Mouse (Mus musculus): ENCODE data around the gene Dars2. TPM values are rescaled to one million over a fixed set of nuclear protein-coding genes. Genes with fewer than 3 reads are reported as not detected.

Gene Dars2
- polyA plus RNA-seq (2015; fragmentation: Nextera tagmentation; extraction: Ambion mirVana): 29.9 and 30.6 TPM in 2 replicates

DNA sequence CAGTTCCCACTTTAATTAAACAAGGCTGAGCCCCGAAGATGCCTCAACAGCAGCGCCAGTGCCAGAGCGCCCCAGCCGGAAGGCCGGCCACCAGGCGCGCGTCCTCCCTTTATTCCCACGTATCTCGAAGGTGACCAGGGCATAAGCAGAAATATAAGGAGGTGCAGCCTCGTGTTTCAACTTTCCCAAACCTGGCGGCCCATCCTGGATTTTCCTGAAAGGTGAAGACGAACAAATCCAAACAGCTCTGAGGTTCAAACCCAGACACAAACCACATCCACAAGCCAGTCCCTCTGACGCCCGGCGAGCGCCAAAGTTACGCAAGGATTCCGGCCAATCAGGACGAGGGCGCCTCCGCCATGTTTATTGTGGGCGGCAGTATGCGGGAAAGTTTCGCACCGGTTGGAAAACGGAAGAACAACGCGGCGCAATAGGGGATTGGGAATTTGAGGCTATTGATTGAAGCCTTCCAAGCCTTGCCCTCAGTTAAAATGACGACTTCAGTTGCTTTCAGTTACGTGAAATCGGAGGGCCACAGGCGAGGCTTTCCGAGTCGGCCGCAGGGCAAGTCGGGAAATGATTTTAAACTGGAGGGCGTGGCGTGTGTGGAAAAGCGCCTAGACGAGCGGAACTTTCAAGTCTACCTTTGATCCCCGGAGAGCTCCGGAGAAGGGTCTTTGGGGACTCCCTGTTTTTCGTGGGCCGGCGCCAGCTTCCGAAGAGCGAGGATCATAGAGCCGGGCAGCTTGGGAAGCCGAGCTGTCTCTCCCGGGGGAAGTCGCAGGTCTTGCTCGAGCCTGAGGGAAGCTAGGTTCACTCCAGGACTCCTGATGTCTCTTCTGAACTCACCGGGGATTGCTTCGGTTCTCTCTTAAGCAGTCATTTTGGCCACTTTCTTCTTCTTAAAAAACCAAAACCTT lies at the start of gene Dars2, which contains the start of gene Cenpl:
Dars2 (minus strand) TSS at position 307 of the 920 bp plus-strand sequence.
Cenpl (plus strand) TSS at position 362 of the 920 bp plus-strand sequence.

DNA sequence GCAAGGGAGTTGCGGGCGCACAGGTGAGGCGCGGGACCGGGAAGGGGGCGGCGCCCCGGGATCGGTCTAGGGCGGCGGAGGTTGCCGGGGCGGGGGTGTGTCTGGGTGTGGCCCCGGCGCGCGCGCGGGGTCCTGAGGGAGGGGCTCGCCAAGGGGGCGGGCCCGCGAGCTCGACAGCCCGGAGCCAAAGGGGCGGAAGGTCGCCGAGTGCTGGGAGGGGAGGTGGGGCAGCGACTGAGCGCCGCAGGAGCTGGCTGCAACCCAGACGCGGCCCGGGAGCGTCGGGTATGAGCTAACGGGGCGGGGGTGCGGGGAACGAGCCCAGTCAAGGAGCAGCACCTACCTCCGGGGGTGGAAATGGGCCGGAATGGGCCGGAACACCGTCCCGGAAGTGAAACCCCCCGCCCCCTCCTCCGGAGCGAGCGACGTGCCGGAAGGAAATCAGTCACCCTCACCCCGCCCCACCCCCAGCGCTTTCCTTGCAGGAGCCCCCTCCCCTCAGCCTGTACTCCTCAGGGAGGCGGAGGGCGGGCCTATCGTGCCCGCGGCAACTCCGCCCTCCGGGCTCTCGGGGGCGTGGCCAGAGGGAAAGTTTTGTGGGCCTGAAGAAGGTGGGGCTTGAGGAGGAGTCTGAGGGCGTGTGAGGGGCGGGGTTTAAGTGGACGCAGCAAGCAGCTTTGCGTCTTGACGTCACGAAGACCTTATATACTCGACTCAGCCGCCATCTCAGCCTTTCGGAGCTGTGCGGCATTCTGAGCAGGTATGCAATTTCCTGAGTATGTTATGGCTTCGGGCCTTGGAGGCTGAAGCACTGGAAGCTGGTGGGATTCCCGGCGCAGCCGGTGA lies 35.8 kb downstream of the Dars2 start, which contains the start of gene Zbtb37:
Zbtb37 (minus strand) TSS at position 415 of the 846 bp plus-strand sequence.

Other genes starting within 250 kb of the Dars2 start
- gene Rc3h1, start 164.2 kb downstream of the Dars2 start, polyA plus RNA-seq (2015; fragmentation: Nextera tagmentation; extraction: Ambion mirVana): 5.8 and 6.1 TPM in 2 replicates
- 1.4 and 1.5 TPM in 2 replicates for gene Serpinc1, start 92.1 kb downstream of the Dars2 start, polyA plus RNA-seq (2015; fragmentation: Nextera tagmentation; extraction: Ambion mirVana)
- 1.9 and 3.0 TPM in 2 replicates for gene Zbtb37, start 35.8 kb downstream of the Dars2 start, polyA plus RNA-seq (2015; fragmentation: Nextera tagmentation; extraction: Ambion mirVana)
- gene Cenpl, start 55 bp upstream of the Dars2 start, polyA plus RNA-seq (2015; fragmentation: Nextera tagmentation; extraction: Ambion mirVana): 40.3 and 47.8 TPM in 2 replicates
- gene Klhl20, start 60.9 kb upstream of the Dars2 start, polyA plus RNA-seq (2015; fragmentation: Nextera tagmentation; extraction: Ambion mirVana): 8.1 and 8.2 TPM in 2 replicates
- gene Ankrd45, start 72.0 kb upstream of the Dars2 start, polyA plus RNA-seq (2015; fragmentation: Nextera tagmentation; extraction: Ambion mirVana): not detected in 2 replicates
- not detected in 2 replicates for gene Tex50, start 88.7 kb upstream of the Dars2 start, polyA plus RNA-seq (2015; fragmentation: Nextera tagmentation; extraction: Ambion mirVana)
- gene Prdx6, start 180.6 kb upstream of the Dars2 start, polyA plus RNA-seq (2015; fragmentation: Nextera tagmentation; extraction: Ambion mirVana): 416 and 422 TPM in 2 replicates

Measured in spleen, postnatal 0 days (tissue).